Mouse (Mus musculus) C2C12 (cell line): Measurements from ENCODE around the gene Lmf1. TPM values are rescaled to one million over a fixed set of nuclear protein-coding genes. Genes with fewer than 3 reads are reported as not detected.

Experiments used
- H3K27me3 ChIP-seq: one replicate; pipeline ENCODE4 v1.6.1; 2011; ENCODE audit not compliant: control insufficient read depth, insufficient read depth, insufficient read length
- H3K36me3 ChIP-seq: one replicate; pipeline ENCODE4 v1.6.1; 2011; ENCODE audit not compliant: control insufficient read depth, insufficient read depth
- H3K4me3 ChIP-seq: one replicate; pipeline ENCODE4 v1.5.1; 2011; ENCODE audit warnings: mild to moderate bottlenecking, control low read depth; ENCODE audit not compliant: poor library complexity, insufficient read depth, severe bottlenecking
- H3K79me2 ChIP-seq: one replicate; pipeline ENCODE4 v1.6.1; 2011; ENCODE audit not compliant: control insufficient read depth, insufficient read depth
- H3K79me3 ChIP-seq: one replicate; pipeline ENCODE4 v1.6.1; 2011; ENCODE audit warnings: low read depth, control low read depth
- H3ac ChIP-seq: one replicate; pipeline ENCODE3; 2011; ENCODE audit warnings: low read depth; ENCODE audit not compliant: control insufficient read depth, insufficient read length
- CEBPB ChIP-seq: IDR thresholded peaks from one replicate; pipeline ENCODE4 v1.6.1; 2011; ENCODE audit warnings: low read depth, mild to moderate bottlenecking, control low read depth, moderate library complexity
- CTCF ChIP-seq: IDR thresholded peaks from one replicate; pipeline ENCODE4 v1.5.1; 2011; ENCODE audit not compliant: control insufficient read depth, insufficient read depth, insufficient read length
- FOSL1 ChIP-seq: IDR thresholded peaks from one replicate; pipeline ENCODE4 v1.8.0; 2011; ENCODE audit warnings: mild to moderate bottlenecking, low read length; ENCODE audit not compliant: poor library complexity, insufficient read depth, severe bottlenecking
- MAX ChIP-seq: IDR thresholded peaks from one replicate; pipeline ENCODE4 v1.6.1; 2011; ENCODE audit warnings: mild to moderate bottlenecking, control low read depth
- MYOD1 ChIP-seq: IDR thresholded peaks from one replicate; pipeline ENCODE4 v1.6.1; 2011; ENCODE audit warnings: low read depth; ENCODE audit not compliant: control insufficient read depth, insufficient read length
- MYOG ChIP-seq: IDR thresholded peaks from one replicate; pipeline ENCODE4 v1.6.1; 2011; ENCODE audit not compliant: control insufficient read depth, insufficient read length; ENCODE audit errors: extremely low read depth
- USF1 ChIP-seq: IDR thresholded peaks from one replicate; pipeline ENCODE4 v1.6.1; 2011; ENCODE audit warnings: low read depth, mild to moderate bottlenecking, control low read depth, moderate library complexity
- polyA plus RNA-seq: library from polyadenylated mRNA; unstranded; fragments of >200 nt; fragmentation: generic; extraction: Trizol; gene quantifications from one replicate; pipeline ENCODE4 v1.2.1, GENCODE M21; 2012; ENCODE audit warnings: missing spikeins

The Lmf1 gene
- polyA plus RNA-seq, 1 experiment = 14.0 TPM

DNA sequence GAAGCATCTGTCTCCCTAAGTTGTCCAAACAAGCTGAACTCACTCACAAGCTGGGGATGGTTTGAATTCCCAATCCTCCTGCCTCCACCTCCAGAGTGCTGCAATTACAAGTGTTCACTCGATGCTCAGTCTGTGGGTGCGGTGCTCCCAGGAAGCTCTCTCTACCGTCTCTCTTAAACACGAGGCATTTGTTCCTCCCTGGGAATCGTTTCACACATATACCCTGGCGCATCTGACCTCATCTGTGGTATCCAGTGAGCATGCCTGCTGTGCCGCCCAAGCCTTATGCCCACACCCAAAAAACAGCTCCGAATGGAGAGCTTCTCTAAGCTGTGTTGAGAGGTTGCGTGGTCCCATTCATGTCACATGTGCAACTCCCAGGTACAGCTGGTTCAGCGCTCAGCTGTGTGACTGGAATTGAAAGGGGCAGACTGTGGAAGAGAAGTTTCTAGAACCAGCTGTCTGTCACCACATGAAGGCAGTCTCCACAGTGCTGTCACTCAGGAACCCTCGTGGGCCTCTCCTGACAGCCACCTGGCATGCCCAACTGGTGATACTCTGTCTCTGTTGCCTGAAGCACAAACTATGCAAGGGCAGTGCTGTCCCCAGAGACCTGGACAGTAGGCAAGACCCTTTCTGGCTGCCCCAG is 29.4 kb downstream of the Lmf1 start:
- H3K4me3 ChIP-seq = no peak overlapping the region
- H3ac ChIP-seq = no peak overlapping the region
- no peaks in the 10 kb centered on the region for H3K27me3 ChIP-seq
- no peaks in the 10 kb centered on the region for H3K79me3 ChIP-seq
- TF ChIP-seq CTCF (no peak), USF1 (no peak), CEBPB (no peak), MYOD1 (no peak), MAX (no peak)
- H3K36me3 ChIP-seq = no peaks in the 10 kb centered on the region
- H3K79me2 ChIP-seq = no peaks in the 10 kb centered on the region

DNA sequence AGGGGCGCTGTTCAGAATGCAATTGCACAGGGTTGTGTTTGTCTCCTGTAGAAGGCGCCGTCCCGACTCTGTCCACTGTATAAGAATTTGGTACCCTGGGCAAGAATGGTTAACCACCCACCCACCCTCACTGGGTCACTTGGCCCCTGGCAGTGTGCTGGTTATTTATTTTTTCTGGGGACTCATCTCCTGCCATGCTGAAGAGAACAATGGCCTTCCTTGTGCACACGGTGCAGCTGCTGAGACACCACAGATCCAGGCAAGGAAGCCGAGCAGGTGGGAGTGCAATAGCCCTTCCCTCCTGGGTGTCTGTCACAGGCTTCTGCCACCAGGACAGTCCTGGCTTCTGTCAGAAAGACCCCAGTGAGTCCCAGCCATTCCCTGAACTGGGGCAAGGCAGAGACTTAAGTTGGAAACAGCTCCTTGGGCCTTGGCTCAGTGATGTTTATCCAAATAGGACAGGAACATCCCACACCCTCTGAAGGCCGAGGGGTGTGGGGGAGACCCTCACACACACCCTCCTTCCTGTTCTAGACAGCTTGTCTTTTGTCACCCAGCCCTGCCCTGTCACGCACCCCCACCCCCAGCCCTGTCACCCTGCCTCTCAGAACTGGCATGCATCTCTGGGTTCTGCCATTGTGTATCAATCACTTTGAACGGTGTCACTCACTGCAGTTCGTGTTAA is 30.1 kb downstream of the Lmf1 start:
- Histone ChIP-seq H3K79me3 (no peaks in the 10 kb centered on the region), H3ac (no peak overlapping the region), H3K27me3 (no peaks in the 10 kb centered on the region), H3K4me3 (no peak overlapping the region), H3K79me2 (no peaks in the 10 kb centered on the region), H3K36me3 (no peaks in the 10 kb centered on the region)
- TF ChIP-seq MYOG (no peak), USF1 (no peak), FOSL1 (no peak), CEBPB (no peak), MAX (no peak), CTCF (no peak), MYOD1 (no peak)

DNA sequence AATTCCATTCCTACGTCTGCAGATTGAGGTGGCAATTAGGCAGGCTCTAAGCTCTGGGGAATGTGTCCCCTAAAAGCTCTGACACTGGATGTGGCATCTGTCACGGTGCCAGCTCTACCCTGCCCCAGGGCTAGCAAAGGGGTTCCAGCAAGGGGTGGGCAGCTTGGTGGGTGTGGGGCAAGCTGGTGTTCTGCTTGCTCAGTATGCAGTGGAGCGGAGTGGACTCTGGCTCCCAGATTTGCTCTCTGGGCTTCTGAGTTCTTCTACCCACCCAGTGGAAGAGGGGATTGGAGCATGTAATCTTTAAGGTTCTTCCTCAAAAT is 30.6 kb downstream of the Lmf1 start:
- no peak overlapping the region for H3K4me3 ChIP-seq
- no peak overlapping the region for H3ac ChIP-seq
- TF ChIP-seq MYOG (no peak), USF1 (no peak), FOSL1 (no peak), CTCF (no peak), CEBPB (no peak)

DNA sequence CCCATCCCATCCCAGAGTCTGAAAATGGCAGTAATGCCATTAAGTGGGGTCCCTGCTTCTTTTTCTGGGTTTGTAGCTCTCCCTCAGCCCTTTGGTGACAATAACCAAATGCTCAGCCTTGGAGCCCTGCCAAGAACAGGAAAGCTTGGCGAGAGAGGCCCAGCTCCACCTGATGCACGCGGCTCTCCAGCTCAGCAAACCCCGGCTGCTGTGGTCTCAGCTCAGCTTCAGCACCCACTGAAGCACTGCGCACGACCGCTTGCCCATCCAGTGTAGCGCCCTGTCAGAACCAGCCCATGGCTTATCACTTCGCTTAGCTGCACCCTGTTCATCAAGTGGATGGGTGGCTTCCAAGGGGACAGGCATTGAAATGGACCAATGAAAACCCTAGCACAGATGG is 31.3 kb downstream of the Lmf1 start:
- H3K79me3 ChIP-seq = no peaks in the 10 kb centered on the region
- H3K36me3 ChIP-seq = no peaks in the 10 kb centered on the region
- no peak overlapping the region for H3ac ChIP-seq
- no peaks in the 10 kb centered on the region for H3K27me3 ChIP-seq
- no peak overlapping the region for H3K4me3 ChIP-seq
- TF ChIP-seq CTCF (no peak), USF1 (no peak), MYOD1 (no peak), CEBPB (no peak), MYOG (no peak), MAX (no peak), FOSL1 (no peak)
- H3K79me2 ChIP-seq = no peaks in the 10 kb centered on the region

More for the DNA sequence above, 30.6 kb downstream of the Lmf1 start:
- Histone ChIP-seq H3K79me2 (no peaks in the 10 kb centered on the region), H3K27me3 (no peaks in the 10 kb centered on the region), H3K79me3 (no peaks in the 10 kb centered on the region), H3K36me3 (no peaks in the 10 kb centered on the region)

DNA sequence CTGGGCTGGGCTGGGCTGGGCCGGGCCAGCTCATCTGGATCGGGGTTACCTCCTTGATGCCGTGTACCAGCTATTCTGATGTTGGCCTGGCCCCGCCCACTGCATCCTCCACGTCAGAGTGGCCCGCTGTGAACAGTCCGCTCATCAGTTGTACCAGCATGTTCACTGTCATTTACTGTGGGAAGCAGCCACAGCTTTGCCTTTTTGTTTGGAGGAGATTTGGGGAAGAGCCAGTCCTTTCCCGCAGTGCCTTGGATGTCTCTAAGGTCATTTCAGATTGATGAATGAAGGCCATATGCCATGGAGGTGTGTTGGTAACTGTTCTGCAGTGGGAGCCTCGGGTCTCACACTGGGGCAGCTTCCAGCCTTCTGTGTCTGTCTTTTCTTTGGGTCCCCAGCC is 33.7 kb downstream of the Lmf1 start:
- Histone ChIP-seq H3K27me3 (no peaks in the 10 kb centered on the region), H3K4me3 (no peak overlapping the region), H3ac (no peak overlapping the region), H3K79me2 (no peaks in the 10 kb centered on the region), H3K36me3 (no peaks in the 10 kb centered on the region), H3K79me3 (no peaks in the 10 kb centered on the region)
- TF ChIP-seq CEBPB = no peak
- TF ChIP-seq MYOD1 = no peak
- TF ChIP-seq MYOG = no peak
- no peak for TF ChIP-seq MAX
- no peak for TF ChIP-seq FOSL1
- no peak for TF ChIP-seq USF1
- no peak for TF ChIP-seq CTCF

DNA sequence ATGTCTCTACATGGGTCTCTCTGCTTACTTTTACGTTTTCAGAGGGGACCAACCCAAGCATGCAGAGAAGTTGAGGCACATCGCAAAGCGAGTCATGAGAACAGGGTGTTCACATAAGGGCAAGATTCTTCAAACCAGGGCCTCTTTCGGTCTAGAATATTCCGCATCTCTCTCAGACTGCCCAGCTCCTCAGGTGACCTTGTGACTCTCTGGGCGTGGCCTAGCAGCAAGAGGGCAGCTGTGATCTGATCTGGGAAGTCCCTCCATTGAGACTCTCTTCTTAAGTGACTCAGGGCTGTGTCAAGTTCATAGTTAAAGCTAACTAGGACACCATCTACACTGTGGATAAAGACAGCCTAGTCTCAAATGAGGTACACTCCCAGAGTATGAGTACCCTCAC is 34.4 kb downstream of the Lmf1 start:
- Histone ChIP-seq H3K4me3 (no peak overlapping the region), H3K36me3 (no peaks in the 10 kb centered on the region), H3K79me3 (no peaks in the 10 kb centered on the region), H3K79me2 (no peaks in the 10 kb centered on the region), H3ac (no peak overlapping the region), H3K27me3 (no peaks in the 10 kb centered on the region)
- TF ChIP-seq MYOD1 (no peak), CTCF (no peak), CEBPB (no peak), USF1 (no peak), FOSL1 (no peak), MAX (no peak), MYOG (no peak)
